Mouse (Mus musculus) frontal cortex, postnatal 14 days (tissue): ENCODE measurements at regions not wholly inside any gene's neighbourhood (a gene's known extent, or its start where the extent isn't known, plus 50 kb on each side); places are given as distances from the start of the nearest gene placed in this dataset.
A peak's percentile ranks its signal among the peaks of the same experiment; 100 is the strongest.

Experiments used
- DNase-seq, 2 experiments: peaks; one replicate each; pipeline ENCODE4 v3.0.0; 2022; ENCODE audit warnings: low spot score in 2 of 2

DNA sequence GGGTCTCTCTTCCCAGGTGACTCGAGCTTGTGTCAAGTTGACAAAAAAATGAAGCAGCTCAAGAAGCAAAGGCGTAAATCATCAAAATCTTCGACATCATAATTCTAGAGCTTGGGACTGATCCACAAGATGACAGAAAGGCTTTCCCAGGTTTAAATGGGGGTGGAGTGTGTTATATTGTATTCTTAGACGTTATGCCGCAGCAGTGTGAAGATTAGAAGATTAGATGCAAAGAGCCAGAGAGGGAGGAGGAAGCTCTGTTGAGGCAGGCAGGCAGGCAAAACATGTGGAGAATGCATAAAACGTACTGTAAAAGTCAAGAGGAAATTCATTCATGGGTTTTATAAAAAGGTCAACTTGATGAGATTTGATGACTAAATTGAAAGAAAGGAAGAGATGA lies 708.7 kb upstream of the Tmpo start:
- no peak for DNase-seq

DNA sequence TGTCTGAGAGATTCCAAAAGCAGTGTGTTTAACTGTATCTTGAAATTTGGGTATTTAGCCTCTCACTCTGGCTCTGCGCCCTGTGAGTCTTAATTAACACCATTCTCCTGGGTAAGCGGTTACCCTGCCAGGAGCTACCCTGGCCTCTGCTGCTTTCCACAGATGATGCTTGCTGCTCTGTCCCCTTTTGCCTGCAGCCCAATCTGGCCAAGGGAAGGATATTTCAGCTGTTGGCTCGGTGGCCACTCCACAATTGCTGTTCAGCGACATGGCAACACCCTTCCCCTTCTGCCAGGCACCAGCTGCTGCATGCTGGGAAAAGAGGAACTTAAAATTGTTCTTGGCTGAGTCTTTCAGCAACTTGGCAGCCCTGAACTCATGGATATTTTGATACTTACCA lies 707.4 kb upstream of the Tmpo start:
- peak; percentile 23 to 44 for DNase-seq

DNA sequence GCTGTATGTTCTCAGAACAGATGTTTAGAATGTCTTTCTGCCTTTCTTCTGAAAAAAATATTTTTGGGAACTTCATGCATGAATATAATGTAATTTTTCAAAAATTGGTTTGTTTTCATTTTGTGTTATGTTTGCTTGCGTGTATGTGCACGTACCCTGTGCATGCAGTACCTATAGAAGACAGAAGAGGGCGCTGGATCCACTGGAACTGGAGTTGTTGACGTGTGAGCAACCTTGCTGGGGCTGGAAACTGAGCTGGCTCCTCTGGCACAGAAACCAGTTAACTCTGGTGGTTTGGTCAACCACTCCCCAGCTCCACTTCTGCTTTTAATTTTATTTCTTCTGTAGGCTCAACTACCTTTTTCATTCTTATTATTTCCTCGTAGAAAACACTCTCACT lies 702.0 kb upstream of the Tmpo start:
- DNase-seq: no peak

DNA sequence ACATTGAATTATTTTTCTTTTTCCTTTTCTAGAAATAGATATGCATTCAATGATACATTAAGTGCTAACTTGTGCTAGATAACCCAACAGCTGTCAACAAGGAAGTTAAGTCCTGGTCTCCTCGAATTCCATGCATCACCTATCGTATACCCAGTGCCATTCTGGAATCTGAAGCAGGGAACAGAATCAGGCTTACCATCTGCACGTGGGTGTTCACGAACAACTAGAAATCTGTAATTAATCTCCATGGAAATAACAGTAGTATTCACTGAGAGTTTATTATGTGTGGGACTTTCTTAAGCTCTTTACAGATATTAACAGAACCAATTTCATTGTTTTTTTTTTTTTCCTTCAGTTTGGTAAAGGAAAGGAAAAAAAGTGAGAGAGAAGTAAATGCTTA lies 701.4 kb upstream of the Tmpo start:
- no peak for DNase-seq

DNA sequence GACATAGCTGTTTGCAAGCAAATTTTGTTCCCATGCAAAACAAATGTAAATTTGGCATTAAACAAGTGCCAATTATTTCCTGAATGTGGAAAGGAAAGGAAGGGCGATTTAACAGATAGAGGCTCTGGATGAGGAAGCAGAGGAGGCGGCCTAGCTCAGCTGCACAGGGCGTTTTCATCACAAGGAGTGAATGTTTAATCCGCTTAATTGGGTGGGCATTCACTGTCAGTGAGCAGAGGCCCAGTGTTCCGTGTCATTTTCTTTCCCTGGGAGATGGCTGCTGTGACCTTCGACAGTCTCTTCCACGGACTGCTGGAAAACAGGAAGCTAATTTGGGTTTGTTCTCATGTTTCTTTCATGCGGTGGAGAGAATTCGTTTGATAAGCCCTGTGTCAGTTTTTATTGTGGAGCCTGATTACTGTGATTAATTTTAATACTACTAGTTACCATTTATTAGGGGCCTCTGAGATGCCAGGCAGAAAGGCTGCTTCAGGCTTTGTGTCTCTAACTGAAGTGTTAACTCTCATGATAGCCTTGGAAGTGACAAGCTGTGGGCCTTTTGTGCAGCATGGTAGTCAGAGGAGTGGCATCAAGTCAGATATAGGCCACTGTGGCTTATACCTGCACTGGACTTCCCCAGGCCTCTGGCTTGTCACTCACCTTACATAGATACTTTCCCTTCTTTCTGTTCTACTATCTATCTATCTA lies 700.6 kb upstream of the Tmpo start:
- no peak for DNase-seq

DNA sequence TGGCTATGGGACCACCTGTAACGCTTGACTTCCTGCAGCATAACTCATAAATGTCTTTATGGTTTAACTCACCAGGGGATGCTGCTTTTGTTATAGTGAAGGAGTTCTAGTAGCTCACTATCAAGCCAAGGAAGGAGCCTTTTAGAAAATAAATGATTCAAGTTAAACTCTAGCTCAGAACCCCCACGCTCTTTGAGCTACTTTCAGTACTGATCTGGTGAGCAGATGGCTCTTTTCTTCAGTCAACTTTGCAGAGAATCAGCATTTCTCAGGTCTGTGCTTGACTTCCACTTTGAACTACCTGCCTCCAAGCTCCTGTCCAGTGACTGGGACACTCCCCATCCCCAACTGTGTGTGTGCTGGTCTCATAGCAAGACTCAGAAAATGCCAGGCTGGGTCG lies 694.3 kb upstream of the Tmpo start:
- DNase-seq: no peak

DNA sequence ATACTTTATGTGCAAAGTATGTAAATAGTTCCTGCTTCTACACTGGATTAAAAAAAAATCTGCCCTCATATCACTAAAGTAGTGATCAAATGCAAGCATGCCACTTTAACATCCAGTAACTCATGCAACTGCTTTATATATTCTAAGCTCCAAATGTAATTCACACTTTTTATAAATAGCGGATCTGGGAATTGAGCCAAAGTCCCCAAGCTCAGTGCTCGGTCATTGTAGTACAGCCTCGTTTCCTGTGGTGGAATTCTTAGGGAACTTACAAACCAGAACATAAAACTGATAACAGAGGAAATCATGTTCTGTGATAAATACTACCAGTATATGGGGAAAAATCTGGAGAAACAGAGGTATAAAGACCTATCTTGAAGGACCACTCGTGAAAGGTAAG lies 690.1 kb upstream of the Tmpo start:
- DNase-seq: no peak

DNA sequence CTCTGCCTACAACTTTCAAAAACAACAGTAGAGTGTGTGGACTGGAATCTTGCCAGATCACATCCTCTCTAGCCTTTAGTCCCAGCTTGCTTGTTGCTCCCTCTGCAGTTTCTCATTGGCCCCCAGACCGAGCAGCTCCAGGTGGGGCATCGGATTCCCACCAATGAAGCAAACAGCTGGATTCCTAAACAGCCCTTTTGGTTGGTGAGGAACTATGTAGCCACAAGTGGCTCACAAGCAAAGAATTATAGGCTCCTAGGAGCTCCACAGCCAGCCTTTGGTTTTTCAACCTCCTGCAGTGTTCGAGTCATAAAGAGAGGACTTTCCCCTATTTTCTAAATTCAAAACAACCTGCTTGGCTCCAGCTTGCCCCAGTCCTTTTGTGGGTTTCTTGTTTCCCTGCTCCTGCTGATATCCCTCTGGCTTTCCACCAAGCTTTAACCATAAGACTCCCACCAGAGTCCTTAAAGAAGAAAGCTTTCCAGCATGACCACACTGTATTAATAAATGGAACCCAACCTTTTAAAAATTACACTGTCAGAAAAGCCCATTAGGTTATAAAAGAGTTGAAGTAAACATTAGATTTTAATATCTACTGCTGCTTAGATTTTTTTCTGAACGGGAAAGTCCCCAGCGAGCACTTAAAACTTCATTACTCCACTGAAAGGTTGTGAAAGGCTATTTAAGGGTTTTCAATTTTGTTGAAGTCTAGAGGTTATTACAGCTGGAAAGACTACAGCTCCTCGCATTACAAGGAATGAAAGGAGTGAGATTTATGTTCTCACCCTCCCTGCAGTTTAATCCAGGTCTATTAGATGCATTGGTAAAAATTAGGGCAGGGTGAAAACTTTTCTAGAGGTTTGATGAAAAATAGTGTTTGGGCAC lies 677.8 kb upstream of the Tmpo start:
- no peak for DNase-seq

DNA sequence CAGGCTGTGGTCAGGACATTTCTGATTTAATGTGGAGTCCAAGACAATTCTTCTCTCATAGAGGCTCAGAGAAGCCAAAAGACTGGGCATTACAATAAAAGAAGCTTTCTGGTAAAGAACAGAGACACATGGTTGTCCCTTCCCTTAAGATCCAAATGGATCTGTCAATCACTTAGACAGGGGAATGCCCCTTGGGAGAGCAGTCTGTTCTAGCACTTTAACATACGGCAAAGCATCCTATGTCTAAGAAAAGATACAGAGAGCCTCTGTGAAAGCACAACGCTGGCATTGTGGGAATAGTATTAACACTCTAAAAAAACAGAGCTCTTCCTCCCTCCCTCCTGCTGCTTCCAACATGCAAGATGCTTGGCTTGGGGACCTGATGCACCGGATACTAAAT lies 646.0 kb upstream of the Tmpo start:
- no peak for DNase-seq

DNA sequence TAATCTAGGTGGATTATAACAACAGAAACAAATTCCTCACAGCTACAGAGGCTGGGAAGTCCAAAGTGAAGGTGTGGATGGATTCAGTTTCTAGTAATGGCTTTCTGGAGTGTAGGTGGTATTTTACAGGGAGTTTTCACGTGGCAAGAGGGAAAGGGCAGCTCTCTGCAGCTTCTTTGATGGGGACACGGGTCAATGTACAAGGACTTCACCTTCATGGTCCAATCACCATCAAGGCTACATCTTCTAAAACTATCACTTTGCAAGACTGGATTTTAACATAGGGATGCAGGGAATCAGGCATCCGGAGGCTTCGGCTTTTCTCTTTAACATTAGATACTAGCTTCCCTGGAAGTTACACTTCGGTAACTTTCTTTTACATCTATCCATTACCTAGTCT lies 642.4 kb upstream of the Tmpo start:
- DNase-seq: no peak

DNA sequence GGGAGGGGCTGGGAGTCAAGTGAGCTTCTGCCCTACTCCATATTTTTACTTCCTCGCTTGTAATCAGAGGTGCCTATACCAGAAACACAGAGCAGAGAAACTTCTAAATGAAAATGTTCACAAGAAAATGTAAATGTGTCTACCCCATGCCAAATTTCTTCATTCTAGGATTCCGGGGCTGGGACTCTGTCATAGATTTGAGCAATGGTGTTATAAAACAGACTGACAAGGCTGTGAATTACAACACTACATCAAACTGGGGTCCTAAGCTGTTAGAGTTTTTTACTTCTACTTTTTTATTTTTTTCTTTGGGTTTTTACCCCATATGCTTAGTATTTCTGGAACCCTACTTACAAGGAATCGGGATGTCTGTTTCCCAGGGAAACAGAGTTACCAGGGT lies 623.8 kb upstream of the Tmpo start:
- DNase-seq: no peak
